9 mouse cellular contexts compared by ENCODE assay signal in the genomic region with DNA sequence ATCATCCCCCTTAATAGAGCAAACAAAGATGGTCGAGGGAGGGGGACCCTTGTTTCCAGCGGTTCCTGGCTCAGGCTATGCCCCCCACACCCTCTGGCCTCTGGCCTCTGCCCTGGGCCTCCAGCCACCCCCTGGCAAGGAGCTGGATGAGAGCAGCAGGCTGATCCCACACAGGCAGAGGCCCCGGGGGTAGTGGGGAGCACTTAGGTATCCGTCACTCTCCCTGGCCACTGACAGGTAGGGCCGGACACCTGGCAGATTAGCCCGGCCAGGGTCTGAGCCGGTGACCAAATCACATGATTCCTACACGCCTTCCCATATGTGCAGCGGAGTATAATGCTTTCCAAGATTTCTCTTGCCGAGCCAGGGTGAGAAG. TPM values are rescaled to one million over a fixed set of nuclear protein-coding genes. Genes with fewer than 3 reads are reported as not detected.
DNase-seq lines count a peak whose midpoint lies in the region; ATAC-seq and TF ChIP-seq lines count a peak whose summit lies in the region.
"Had no signal": no experiment of that assay in that cellular context is flagged by ENCODE, and none has a peak within 500 bp of the region (broad histone marks: within the 10 kb centered on the region; RNA-seq: fewer than 3 reads in every experiment).

No protein-coding gene starts in this region.

- H3K27ac ChIP-seq in kidney, postnatal 0 days: no peak overlapping the region
- no peak overlapping the region for H3K27ac ChIP-seq in embryonic fibroblast, embryonic 13.5 days (ENCODE audit: insufficient read depth, low read length)
- H3K27ac ChIP-seq in intestine, embryonic 15.5 days: no peak overlapping the region

- no peak overlapping the region for H3ac ChIP-seq in myocyte (ENCODE audit: control insufficient read depth, insufficient read length)

- H3K9ac ChIP-seq in kidney, postnatal 0 days (ENCODE audit: low read depth, low read length): peak overlapping the region; percentile 57; the same call in 1 of the 2 replicates
- peak overlapping the region; percentile 50 for H3K9ac ChIP-seq in intestine, embryonic 15.5 days

- H3K79me2 ChIP-seq in myocyte (ENCODE audit: control insufficient read depth, insufficient read depth): no peaks in the 10 kb centered on the region

- TF ChIP-seq CTCF in kidney, postnatal 0 days (IDR thresholded peaks at IDR 0.05; ENCODE audit: low read depth): no peak
- TF ChIP-seq CTCF in embryonic fibroblast, embryonic 13.5 days (IDR thresholded peaks at IDR 0.05; ENCODE audit: borderline replicate concordance, insufficient read depth, low read length): no peak

- H3K27me3 ChIP-seq in kidney, postnatal 0 days (ENCODE audit: insufficient read depth, low read length): no peaks in the 10 kb centered on the region
- peaks cover 4% of the 10 kb centered on the region; the same call in 1 of the 2 replicates for H3K27me3 ChIP-seq in intestine, embryonic 15.5 days (replicated peaks)
- no peaks in the 10 kb centered on the region for H3K27me3 ChIP-seq in myocyte (ENCODE audit: control insufficient read depth, insufficient read depth, insufficient read length)

- DNase-seq in kidney, postnatal 0 days (ENCODE audit: low spot score): no peak
- no peak for DNase-seq in kidney, postnatal 25 days
- no peak for DNase-seq in adrenal gland, adult 2 months
- DNase-seq in gastrocnemius, adult 8-10 months (ENCODE audit: low spot score in 2 of 2): no peak
- DNase-seq in adrenal gland, postnatal 4 days (ENCODE audit: low spot score in 2 of 2): no peak

- ATAC-seq in kidney, postnatal 0 days (replicated peaks; ENCODE audit: low FRiP score, low read depth): peak; percentile 25
- peak; percentile 10; the same call in 1 of the 2 replicates for ATAC-seq in intestine, embryonic 15.5 days

- H3K9me3 ChIP-seq in kidney, postnatal 0 days (replicated peaks; ENCODE audit: low read length): no peaks in the 10 kb centered on the region
- H3K9me3 ChIP-seq in intestine, embryonic 15.5 days: no peaks in the 10 kb centered on the region

- no peak for TF ChIP-seq POLR2A in embryonic fibroblast, embryonic 13.5 days (IDR thresholded peaks at IDR 0.05; ENCODE audit: low read depth, low read length)
- TF ChIP-seq POLR2A in myocyte (IDR thresholded peaks at IDR 0.05; ENCODE audit: insufficient read length, low read depth): no peak

- peak overlapping the region; percentile 45 for H3K4me3 ChIP-seq in kidney, postnatal 0 days (replicated peaks; ENCODE audit: low read depth, low read length)
- H3K4me3 ChIP-seq in embryonic fibroblast, embryonic 13.5 days (ENCODE audit: insufficient read depth, low read length): peak overlapping the region; percentile 42; the same call in 1 of the 2 replicates
- H3K4me3 ChIP-seq in intestine, embryonic 15.5 days (replicated peaks): peak overlapping the region; percentile 55
- peak overlapping the region; percentile 5 for H3K4me3 ChIP-seq in myocyte

- peak overlapping the region; percentile 82 for H3K4me2 ChIP-seq in kidney, postnatal 0 days (ENCODE audit: low read length)
- peak overlapping the region; percentile 90 for H3K4me2 ChIP-seq in intestine, embryonic 15.5 days (replicated peaks)
- peak overlapping the region; percentile 63 for H3K4me2 ChIP-seq in myocyte (ENCODE audit: low read depth)

- peaks cover 3% of the 10 kb centered on the region; the same call in 1 of the 2 replicates for H3K4me1 ChIP-seq in kidney, postnatal 0 days (replicated peaks; ENCODE audit: insufficient read depth, low read length)
- peaks cover 5% of the 10 kb centered on the region for H3K4me1 ChIP-seq in embryonic fibroblast, embryonic 13.5 days (ENCODE audit: control insufficient read depth, insufficient read depth, low read length)
- peaks cover 13% of the 10 kb centered on the region for H3K4me1 ChIP-seq in intestine, embryonic 15.5 days (replicated peaks)

- no peaks in the 10 kb centered on the region for H3K36me3 ChIP-seq in kidney, postnatal 0 days (ENCODE audit: insufficient read depth, low read length)
- no peaks in the 10 kb centered on the region for H3K36me3 ChIP-seq in intestine, embryonic 15.5 days
- H3K36me3 ChIP-seq in myocyte (ENCODE audit: control insufficient read depth, insufficient read depth): no peaks in the 10 kb centered on the region

- 60% methylated on average over 10 of the region's 10 CpGs for WGBS in kidney, postnatal 0 days
- 56% methylated on average over 10 of the region's 10 CpGs for WGBS in intestine, embryonic 15.5 days

TF ChIP-seq in myocyte, 11 proteins besides CTCF, POLR2A, EP300 and RAD21:
- no peak for TF ChIP-seq POLR2AphosphoS2 (IDR thresholded peaks at IDR 0.05; ENCODE audit: insufficient read length, low read depth)
- TF ChIP-seq SRF (IDR thresholded peaks at IDR 0.05; ENCODE audit: control insufficient read depth, insufficient read length, low read depth): no peak
- TF ChIP-seq USF1 (IDR thresholded peaks at IDR 0.05; ENCODE audit: low read depth): no peak
TF ChIP-seq in myocyte: peak in this region for 0.

RNA-seq across cellular contexts. Expression of gene Prr5, which starts 5.7 kb away (rescaled TPM):
- 35.0 and 35.6 TPM in 2 replicates for polyA plus RNA-seq in kidney, postnatal 0 days (2015; fragmentation: Nextera tagmentation; extraction: Ambion mirVana)
- 18.6 and 19.5 TPM in 2 replicates for polyA plus RNA-seq in embryonic fibroblast, embryonic 13.5 days (2011; ENCODE audit: insufficient read length, low read depth, missing spikeins)
- 65.4 and 71.3 TPM in 2 replicates for polyA plus RNA-seq in intestine, embryonic 15.5 days (2015; fragmentation: Nextera tagmentation; extraction: Ambion mirVana)
- polyA plus RNA-seq in myocyte (2012; fragmentation: generic; extraction: Trizol): 8.1 TPM
- 1 to 10 TPM; 7.0 to 9.4 TPM for total RNA-seq in adrenal gland, adult 2 months (2021)
- 15.7 and 26.7 TPM in 2 replicates for polyA plus RNA-seq in adrenal gland, adult 2 months (2012; rRNA removed)
- total RNA-seq in gastrocnemius, adult 8-10 months (2022): 1 to 10 TPM; 1.1 to 3.5 (median 2.3) TPM
- 10 to 100 TPM; 15.3 to 17.6 TPM for total RNA-seq in adrenal gland, postnatal 4 days (2021)

RNA-seq across cellular contexts. Expression of gene Arhgap8, which starts 56.2 kb away (rescaled TPM):
- 13.9 and 14.7 TPM in 2 replicates for polyA plus RNA-seq in kidney, postnatal 0 days (2015; fragmentation: Nextera tagmentation; extraction: Ambion mirVana)
- polyA plus RNA-seq in embryonic fibroblast, embryonic 13.5 days (2011; ENCODE audit: insufficient read length, low read depth, missing spikeins): 2.0 and 3.0 TPM in 2 replicates
- 12.5 and 14.1 TPM in 2 replicates for polyA plus RNA-seq in intestine, embryonic 15.5 days (2015; fragmentation: Nextera tagmentation; extraction: Ambion mirVana)
- polyA plus RNA-seq in myocyte (2012; fragmentation: generic; extraction: Trizol): not detected
- under 1 TPM; 0.43 to 0.93 TPM for total RNA-seq in adrenal gland, adult 2 months (2021)
- 0.90 and 1.00 TPM in 2 replicates for polyA plus RNA-seq in adrenal gland, adult 2 months (2012; rRNA removed)
- total RNA-seq in gastrocnemius, adult 8-10 months (2022): under 1 TPM in 2 of 4 experiments, not detected in 2; 0.31 to 0.32 TPM
- total RNA-seq in adrenal gland, postnatal 4 days (2021): 1 to 10 TPM; 2.1 to 2.3 TPM
- total RNA-seq: common myeloid progenitor, adult 5-6 weeks had no signal

Comparison
In these comparisons a context has a peak if more than half of its experiments do, and no peak if none do; other contexts are left out.
1. H3K4me3 ChIP-seq: peak in every context shown above with its lines; median percentile 55 in intestine, embryonic 15.5 days; 45 in kidney, postnatal 0 days; 42 in embryonic fibroblast, embryonic 13.5 days; 5 in myocyte.